8 mouse cellular contexts compared by ENCODE assay signal in the genomic region with DNA sequence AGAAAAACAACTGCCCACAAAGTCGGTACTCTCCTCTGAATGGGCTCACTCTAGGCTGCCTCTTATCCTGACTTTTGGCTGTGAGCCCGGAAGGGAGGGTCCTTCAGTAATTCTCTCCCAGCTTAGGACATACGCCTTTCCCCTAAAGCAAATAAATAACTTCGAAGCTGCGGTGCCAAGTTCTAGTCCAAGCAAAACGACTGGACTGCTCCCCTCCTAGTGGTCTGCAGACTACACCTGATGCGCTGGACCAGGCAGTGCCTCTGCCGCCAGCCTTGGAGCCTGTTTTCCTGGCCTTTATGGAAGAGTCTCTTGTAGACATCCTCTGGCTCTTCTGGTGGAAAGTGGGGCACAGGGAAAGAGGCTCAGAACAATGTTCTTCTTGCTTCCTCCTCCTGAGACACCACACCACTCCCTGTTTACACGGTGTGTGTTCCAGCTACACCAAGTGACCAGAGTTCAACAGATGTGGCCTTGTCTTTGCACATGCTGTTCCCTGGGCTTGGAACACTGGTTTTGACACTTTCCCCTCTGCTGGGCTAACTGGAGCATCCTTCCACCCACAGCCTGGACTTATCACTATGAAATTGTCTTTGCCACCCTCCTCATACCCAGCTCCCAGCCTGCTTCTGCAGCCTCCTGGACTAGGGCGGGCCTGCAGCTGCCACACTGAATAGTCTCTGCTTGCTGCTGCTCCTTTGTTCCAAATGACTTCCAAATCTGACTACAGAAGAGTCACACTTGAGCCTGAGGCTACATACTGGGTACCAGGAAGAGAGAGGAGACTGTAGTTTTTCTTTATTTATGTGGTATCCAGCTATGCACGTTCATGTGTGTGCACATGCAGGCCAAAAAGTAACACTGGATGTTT. TPM values are rescaled to one million over a fixed set of nuclear protein-coding genes. Genes with fewer than 3 reads are reported as not detected.
A peak's percentile ranks its signal among the peaks of the same experiment; 100 is the strongest.
DNase-seq lines count a peak whose midpoint lies in the region; ATAC-seq and TF ChIP-seq lines count a peak whose summit lies in the region.

No protein-coding gene starts in this region.

- no peaks in the 10 kb centered on the region for H3K9me3 ChIP-seq in heart, postnatal 0 days (replicated peaks; ENCODE audit: control insufficient read depth, low read length)
- H3K9me3 ChIP-seq in midbrain, embryonic 10.5 days (replicated peaks): no peaks in the 10 kb centered on the region

- H3K4me3 ChIP-seq in heart, postnatal 0 days (ENCODE audit: low read depth, low read length): no peak overlapping the region
- H3K4me3 ChIP-seq in midbrain, embryonic 10.5 days: no peak overlapping the region

- no peaks in the 10 kb centered on the region for H3K36me3 ChIP-seq in heart, postnatal 0 days (replicated peaks; ENCODE audit: control insufficient read depth, insufficient read depth, low read length)
- H3K36me3 ChIP-seq in midbrain, embryonic 10.5 days: peaks cover 10% of the 10 kb centered on the region; the same call in 1 of the 2 replicates

- TF ChIP-seq EP300 in heart, postnatal 0 days (IDR thresholded peaks at IDR 0.05; ENCODE audit: low read depth): no peak; the same call in 1 of the 2 replicates

- no peaks in the 10 kb centered on the region for H3K27me3 ChIP-seq in heart, postnatal 0 days (ENCODE audit: control insufficient read depth, insufficient read depth, low read length)
- no peaks in the 10 kb centered on the region for H3K27me3 ChIP-seq in midbrain, embryonic 10.5 days (ENCODE audit: low read depth, poor library complexity, severe bottlenecking)

- peak overlapping the region; percentile 22; the same call in 1 of the 2 replicates for H3K9ac ChIP-seq in heart, postnatal 0 days (replicated peaks; ENCODE audit: low read depth, low read length)

- ATAC-seq in erythroid progenitor cell, adult 5-6 weeks (replicated peaks; ENCODE audit: low FRiP score, poor library complexity, severe bottlenecking): 0 out of 2 replicates have a peak, but pooled peaks have one; percentile 17
- peak; percentile 36 for ATAC-seq in heart, postnatal 0 days (ENCODE audit: insufficient read depth, low read depth)
- no peak for ATAC-seq in monocyte, adult 5-6 weeks (replicated peaks; ENCODE audit: insufficient number of reproducible peaks, low FRiP score, low TSS enrichment, poor library complexity, severe bottlenecking)

- peak overlapping the region; percentile 84 for H3K27ac ChIP-seq in heart, postnatal 0 days (ENCODE audit: low read depth)
- peak overlapping the region; percentile 66 for H3K27ac ChIP-seq in midbrain, embryonic 10.5 days (replicated peaks)

- no peak overlapping the region for H3K4me2 ChIP-seq in heart, postnatal 0 days (ENCODE audit: low read depth, low read length)

- WGBS in heart, postnatal 0 days: 26% methylated on average over 11 of the region's 11 CpGs
- WGBS in midbrain, embryonic 10.5 days: 68% methylated on average over 11 of the region's 11 CpGs

- TF ChIP-seq CTCF in heart, postnatal 0 days (IDR thresholded peaks at IDR 0.05; ENCODE audit: low read depth): 0 out of 2 replicates have a peak, but pooled peaks have one; percentile 10

- peak; percentile 76 to 78 for DNase-seq in right cerebral cortex, postnatal 10 days (ENCODE audit: low spot score in 2 of 2)
- no peak for DNase-seq in right cerebral cortex, postnatal 25 days
- peak; percentile 89 for DNase-seq in heart, postnatal 0 days (ENCODE audit: low spot score)
- peak; percentile 93 for DNase-seq in kidney, postnatal 10 days
- no peak for DNase-seq in midbrain, embryonic 10.5 days (ENCODE audit: low spot score)
- DNase-seq in testis, postnatal 14 days (ENCODE audit: low spot score): peak; percentile 81

- H3K4me1 ChIP-seq in heart, postnatal 0 days (ENCODE audit: control insufficient read depth, insufficient read depth): peaks cover 71% of the 10 kb centered on the region
- H3K4me1 ChIP-seq in midbrain, embryonic 10.5 days: peaks cover 38% of the 10 kb centered on the region

RNA-seq across cellular contexts. Expression of a gene that starts 23.5 kb away (rescaled TPM):
- 11.3 and 21.6 TPM in 2 replicates for total RNA-seq in erythroid progenitor cell, adult 5-6 weeks (2015; ENCODE audit: low replicate concordance)
- 9.6 and 22.6 TPM in 2 replicates for total RNA-seq in erythroid progenitor cell, adult 5-6 weeks (2017; ENCODE audit: low replicate concordance)
- total RNA-seq in heart, postnatal 0 days (2014; rRNA removed; ENCODE audit: low replicate concordance): 14.0 and 15.7 TPM in 2 replicates
- 34.6 and 35.8 TPM in 2 replicates for polyA plus RNA-seq in heart, postnatal 0 days (2015; fragmentation: Nextera tagmentation; extraction: Ambion mirVana)
- polyA plus RNA-seq in midbrain, embryonic 10.5 days (2016; fragmentation: Nextera tagmentation; extraction: Ambion mirVana): 34.4 and 35.5 TPM in 2 replicates
- 13.0 to 19.4 TPM (median 18.4 TPM) in 3 replicates for total RNA-seq in monocyte, adult 5-6 weeks (2017)

RNA-seq across cellular contexts. Expression of a gene that starts 23.8 kb away (rescaled TPM):
- 42.5 and 54.5 TPM in 2 replicates for total RNA-seq in erythroid progenitor cell, adult 5-6 weeks (2015; ENCODE audit: low replicate concordance)
- 34.0 and 36.5 TPM in 2 replicates for total RNA-seq in erythroid progenitor cell, adult 5-6 weeks (2017; ENCODE audit: low replicate concordance)
- 29.7 and 85.4 TPM in 2 replicates for total RNA-seq in heart, postnatal 0 days (2014; rRNA removed; ENCODE audit: low replicate concordance)
- polyA plus RNA-seq in heart, postnatal 0 days (2015; fragmentation: Nextera tagmentation; extraction: Ambion mirVana): 104 and 108 TPM in 2 replicates
- polyA plus RNA-seq in midbrain, embryonic 10.5 days (2016; fragmentation: Nextera tagmentation; extraction: Ambion mirVana): 111 and 113 TPM in 2 replicates
- total RNA-seq in monocyte, adult 5-6 weeks (2017): 69.0 to 89.0 TPM (median 82.7 TPM) in 3 replicates

RNA-seq across cellular contexts. Expression of a gene that starts 27.5 kb away (rescaled TPM):
- 0.72 and 3.8 TPM in 2 replicates for total RNA-seq in erythroid progenitor cell, adult 5-6 weeks (2015; ENCODE audit: low replicate concordance)
- 1.9 TPM in 1 of 2 replicates, not detected in the other for total RNA-seq in erythroid progenitor cell, adult 5-6 weeks (2017; ENCODE audit: low replicate concordance)
- 30.3 and 35.6 TPM in 2 replicates for total RNA-seq in heart, postnatal 0 days (2014; rRNA removed; ENCODE audit: low replicate concordance)
- 17.0 and 17.4 TPM in 2 replicates for polyA plus RNA-seq in heart, postnatal 0 days (2015; fragmentation: Nextera tagmentation; extraction: Ambion mirVana)
- 31.8 and 31.9 TPM in 2 replicates for polyA plus RNA-seq in midbrain, embryonic 10.5 days (2016; fragmentation: Nextera tagmentation; extraction: Ambion mirVana)
- total RNA-seq in monocyte, adult 5-6 weeks (2017): 29.5 to 34.2 TPM (median 34.2 TPM) in 3 replicates

Comparison
In these comparisons a context has a peak if more than half of its experiments do, and no peak if none do; other contexts are left out.
1. DNase-seq: peak in right cerebral cortex, postnatal 10 days (2 of 2), heart, postnatal 0 days (single experiment), kidney, postnatal 10 days (single experiment) and testis, postnatal 14 days (single experiment); none in right cerebral cortex, postnatal 25 days (single experiment) and midbrain, embryonic 10.5 days (single experiment).